Mouse (Mus musculus) liver, embryonic 14.5 days (tissue): ENCODE data around the gene Pacsin2.

ENCODE experiments used
- CTCF ChIP-seq: IDR thresholded peaks from 2 replicates; pipeline ENCODE4 v1.5.1; 2016; ENCODE audit warnings: antibody characterized with exemption, low read depth, control low read depth
- EP300 ChIP-seq: IDR thresholded peaks from 2 replicates; pipeline ENCODE4 v1.6.1; 2016; ENCODE audit warnings: antibody characterized with exemption, low read depth

DNA sequence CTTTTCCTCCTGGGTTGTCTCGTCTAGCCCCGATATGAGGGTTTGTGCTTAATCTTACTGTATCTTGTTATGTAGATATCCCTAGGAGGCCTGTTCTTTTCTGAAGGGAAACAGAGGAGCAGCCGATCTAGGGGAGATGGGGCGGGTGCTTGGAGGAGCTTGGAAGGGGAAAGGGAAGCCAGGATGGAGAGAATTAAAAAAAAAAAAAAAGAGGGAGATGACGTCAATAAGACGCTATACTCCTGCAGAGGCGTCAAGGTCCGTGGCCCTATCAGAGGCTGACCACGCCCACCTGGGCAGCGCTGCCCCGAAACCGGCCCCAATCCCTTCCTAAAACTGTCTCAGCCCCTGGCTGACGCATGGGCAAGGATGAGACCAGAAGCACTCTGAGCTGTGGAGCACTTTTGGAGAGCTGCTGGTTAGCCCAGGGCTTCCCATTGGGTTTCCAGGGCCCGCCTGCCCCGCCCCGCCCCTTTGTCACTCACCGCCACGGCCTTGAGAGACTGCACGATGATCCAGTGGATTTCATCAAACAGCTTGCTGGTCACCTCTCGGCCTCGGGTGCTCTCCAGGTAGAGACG lies 31.5 kb upstream of the Pacsin2 start:
- TF ChIP-seq CTCF (no peak), EP300 (no peak)
